Mouse (Mus musculus) limb, embryonic 14.5 days (tissue): ENCODE data around the gene Kmt2a. TPM values are rescaled to one million over a fixed set of nuclear protein-coding genes. Genes with fewer than 3 reads are reported as not detected.

ENCODE experiments used
- ATAC-seq: fragments of 200-750 bp; cut with Nextera tagmentation; 2 replicates; pipeline ENCODE4 v1.8.0; 2017; ENCODE audit warnings: low read depth, moderate number of reproducible peaks, moderate TSS enrichment; ENCODE audit not compliant: low FRiP score
- DNase-seq: peaks from one replicate; pipeline ENCODE4 v3.0.0-alpha.2; 2015; ENCODE audit warnings: low spot score
- H3K27ac ChIP-seq: fragments of 300-500 bp; sonication (generic); replicated peaks from 2 replicates; pipeline ENCODE4 v1.5.1; 2014; ENCODE audit warnings: low read depth, mild to moderate bottlenecking, low read length, moderate library complexity, mixed read lengths
- H3K27me3 ChIP-seq: fragments of 300-500 bp; sonication (generic); 2 replicates; pipeline ENCODE4 v1.6.1; 2014; ENCODE audit warnings: low read length, mixed read lengths; ENCODE audit not compliant: control insufficient read depth, insufficient read depth
- H3K36me3 ChIP-seq: fragments of 300-500 bp; sonication (generic); 2 replicates; pipeline ENCODE4 v1.6.1; 2014; ENCODE audit warnings: mild to moderate bottlenecking, low read length, moderate library complexity, mixed read lengths; ENCODE audit not compliant: control insufficient read depth, insufficient read depth
- H3K4me1 ChIP-seq: fragments of 300-500 bp; sonication (generic); 2 replicates; pipeline ENCODE4 v1.6.1; 2014; ENCODE audit warnings: antibody characterized with exemption, low read length, mixed read lengths; ENCODE audit not compliant: control insufficient read depth, insufficient read depth
- H3K4me2 ChIP-seq: fragments of 300-500 bp; sonication (generic); replicated peaks from 2 replicates; pipeline ENCODE4 v1.6.1; 2014; ENCODE audit warnings: low read depth, mild to moderate bottlenecking, low read length, moderate library complexity; ENCODE audit not compliant: severe bottlenecking
- H3K4me3 ChIP-seq: fragments of 300-500 bp; sonication (generic); replicated peaks from 2 replicates; pipeline ENCODE4 v1.5.1; 2014; ENCODE audit warnings: low read length
- H3K9ac ChIP-seq: fragments of 300-500 bp; sonication (generic); 2 replicates; pipeline ENCODE4 v1.6.1; 2014; ENCODE audit warnings: mild to moderate bottlenecking, low read depth, low read length, moderate library complexity; ENCODE audit not compliant: severe bottlenecking
- H3K9me3 ChIP-seq: fragments of 300-500 bp; sonication (generic); 2 replicates; pipeline ENCODE4 v1.6.1; 2016; ENCODE audit warnings: low read length; ENCODE audit not compliant: control insufficient read depth
- POLR2A ChIP-seq: fragments of 200-500 bp; IDR thresholded peaks from 2 replicates; pipeline ENCODE4 v1.8.0; 2012; ENCODE audit warnings: inconsistent platforms, mild to moderate bottlenecking, moderate library complexity, borderline replicate concordance; ENCODE audit not compliant: insufficient read depth, insufficient read length; ENCODE audit errors: extremely low read depth
- WGBS: fragments of 180-500 bp; shearing (Covaris S2); extraction: QIAGEN DNeasy Blood & Tissue Kit; methylation state at CpG from one replicate; pipeline ENCODE4 v1.1.7; 2014; 5-methylcytosine and 5-hydroxymethylcytosine counted together
- polyA plus RNA-seq, 2 experiments: library from polyadenylated mRNA; depleted of rRNA in 1 of 2; stranded (reverse) in 1 of 2; unstranded in 1 of 2; fragments of >200 nt; fragmentation: Nextera tagmentation in 1 of 2; extraction: Ambion mirVana in 1 of 2; gene quantifications; 2 replicates each; pipeline versions ENCODE4 v1.2.1 to v1.2.3; 2012 to 2014

Kmt2a gene
- polyA plus RNA-seq, 2 experiments, result 16.8 to 21.7 TPM

- Histone ChIP-seq H3K36me3 (no peaks in the 10 kb centered on the region), H3K27ac (no peak overlapping the region), H3K9ac (no peak overlapping the region), H3K4me1 (no peaks in the 10 kb centered on the region), H3K27me3 (no peaks in the 10 kb centered on the region), H3K9me3 (no peaks in the 10 kb centered on the region), H3K4me3 (no peak overlapping the region), H3K4me2 (no peak overlapping the region)
- no peak for TF ChIP-seq POLR2A
- no peak for DNase-seq
- 57% methylated on average over 4 of the region's 4 CpGs for WGBS
- ATAC-seq, result no peak
These were observed 19.3 kb upstream of the Kmt2a start for GRCm38 (mm10) chr9:44900402-44900801.

GRCm38 (mm10) chr9:44899716-44900115 is 18.6 kb upstream of the Kmt2a start:
- Histone ChIP-seq H3K4me2 (no peak overlapping the region), H3K27ac (no peak overlapping the region), H3K27me3 (no peaks in the 10 kb centered on the region), H3K9ac (no peak overlapping the region), H3K36me3 (no peaks in the 10 kb centered on the region), H3K4me1 (no peaks in the 10 kb centered on the region), H3K4me3 (no peak overlapping the region), H3K9me3 (no peaks in the 10 kb centered on the region)
- DNase-seq (no peak), ATAC-seq (no peak)
- 76% methylated on average over 3 of the region's 3 CpGs for WGBS
- no peak for TF ChIP-seq POLR2A

GRCm38 (mm10) chr9:44897024-44897423 is 15.9 kb upstream of the Kmt2a start:
- no peak for TF ChIP-seq POLR2A
- 60% methylated on average over 4 of the region's 4 CpGs for WGBS
- no peaks in the 10 kb centered on the region for H3K36me3 ChIP-seq
- DNase-seq (no peak), ATAC-seq (no peak)
- H3K27ac ChIP-seq, result no peak overlapping the region
- no peaks in the 10 kb centered on the region for H3K4me1 ChIP-seq
- H3K27me3 ChIP-seq, result no peaks in the 10 kb centered on the region
- H3K9me3 ChIP-seq, result no peaks in the 10 kb centered on the region
- H3K4me2 ChIP-seq, result no peak overlapping the region
- no peak overlapping the region for H3K9ac ChIP-seq
- no peak overlapping the region for H3K4me3 ChIP-seq

DNA sequence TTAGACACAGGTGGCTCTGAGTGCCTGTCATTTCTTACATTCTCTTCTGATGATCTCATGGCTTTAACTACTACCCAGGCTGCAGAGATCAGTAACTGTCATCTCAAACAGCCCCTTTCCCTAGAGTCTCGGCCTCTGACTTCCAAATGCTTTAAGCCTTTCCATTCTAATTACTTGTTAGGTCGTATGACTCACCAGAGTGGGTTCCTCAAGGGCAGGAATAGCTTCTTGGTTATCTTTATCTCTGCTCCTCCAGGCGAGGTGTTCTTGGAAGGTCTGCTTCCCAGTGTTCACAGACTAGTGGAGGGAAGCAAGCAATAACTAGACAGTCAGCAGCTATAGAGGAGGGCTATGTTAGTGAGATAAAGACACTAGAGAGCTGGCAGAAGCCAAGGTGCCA is 11.6 kb upstream of the Kmt2a start:
- no peaks in the 10 kb centered on the region for H3K36me3 ChIP-seq
- no peak overlapping the region for H3K9ac ChIP-seq
- no peak for ATAC-seq
- H3K4me2 ChIP-seq, result no peak overlapping the region
- WGBS, result 57% methylated on average over 3 of the region's 3 CpGs
- no peaks in the 10 kb centered on the region for H3K27me3 ChIP-seq
- DNase-seq, result no peak
- no peak overlapping the region for H3K27ac ChIP-seq
- H3K9me3 ChIP-seq, result no peaks in the 10 kb centered on the region
- no peak overlapping the region for H3K4me3 ChIP-seq
- no peak for TF ChIP-seq POLR2A
- no peaks in the 10 kb centered on the region for H3K4me1 ChIP-seq

DNA sequence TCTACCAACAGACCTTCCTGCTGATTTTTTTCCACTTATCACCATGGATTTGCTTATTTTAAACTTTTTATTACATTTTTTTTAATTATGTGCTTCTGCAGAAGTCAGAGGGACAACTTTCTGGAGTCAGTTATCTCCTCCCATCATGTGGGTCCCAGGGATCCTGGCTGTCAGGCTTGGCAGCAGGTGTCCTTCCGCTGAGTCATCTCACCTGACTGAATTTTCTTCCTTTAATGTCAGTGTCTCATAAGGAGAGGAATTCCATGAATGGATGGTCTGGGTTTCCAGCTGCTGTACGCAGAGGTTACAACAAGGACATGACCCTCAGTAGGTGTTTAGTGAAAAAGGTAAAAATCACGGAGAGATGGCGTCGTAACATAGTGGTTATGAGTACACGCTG is 10.1 kb upstream of the Kmt2a start:
- DNase-seq, result no peak
- no peaks in the 10 kb centered on the region for H3K4me1 ChIP-seq
- 85% methylated on average over 6 of the region's 6 CpGs for WGBS
- H3K9ac ChIP-seq, result no peak overlapping the region
- TF ChIP-seq POLR2A, result no peak
- no peaks in the 10 kb centered on the region for H3K9me3 ChIP-seq
- no peak overlapping the region for H3K4me2 ChIP-seq
- H3K27ac ChIP-seq, result no peak overlapping the region
- no peak overlapping the region for H3K4me3 ChIP-seq
- no peaks in the 10 kb centered on the region for H3K36me3 ChIP-seq
- ATAC-seq, result no peak
- H3K27me3 ChIP-seq, result no peaks in the 10 kb centered on the region

DNA sequence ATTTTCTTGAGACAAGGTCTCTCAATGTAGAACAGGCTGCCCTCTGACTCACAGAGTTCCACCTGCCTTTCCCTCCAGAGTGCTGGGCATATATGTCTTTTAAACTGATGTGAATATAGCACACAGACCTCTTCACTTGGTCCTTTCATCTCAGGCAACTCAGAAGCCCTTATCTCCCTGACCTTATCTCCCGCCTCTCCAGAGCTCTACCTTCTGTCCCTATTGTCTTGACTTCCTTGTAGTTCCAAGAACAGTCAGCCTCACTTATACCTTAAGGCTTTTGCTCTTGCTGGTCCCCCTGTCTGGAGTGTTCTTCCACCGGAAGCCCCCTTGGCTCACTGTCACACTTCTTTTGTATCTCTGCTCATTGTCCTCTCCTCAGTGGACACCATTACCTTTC is 9.0 kb upstream of the Kmt2a start:
- H3K9ac ChIP-seq, result no peak overlapping the region
- no peak overlapping the region for H3K4me3 ChIP-seq
- no peaks in the 10 kb centered on the region for H3K27me3 ChIP-seq
- H3K36me3 ChIP-seq, result no peaks in the 10 kb centered on the region
- DNase-seq, result no peak
- H3K4me2 ChIP-seq, result no peak overlapping the region
- H3K27ac ChIP-seq, result no peak overlapping the region
- ATAC-seq, result no peak
- TF ChIP-seq POLR2A, result no peak
- 73% methylated on average over 2 of the region's 2 CpGs for WGBS
- H3K9me3 ChIP-seq, result no peaks in the 10 kb centered on the region
- no peaks in the 10 kb centered on the region for H3K4me1 ChIP-seq
